20 mouse cellular contexts compared by ENCODE assay signal in the genomic region with DNA sequence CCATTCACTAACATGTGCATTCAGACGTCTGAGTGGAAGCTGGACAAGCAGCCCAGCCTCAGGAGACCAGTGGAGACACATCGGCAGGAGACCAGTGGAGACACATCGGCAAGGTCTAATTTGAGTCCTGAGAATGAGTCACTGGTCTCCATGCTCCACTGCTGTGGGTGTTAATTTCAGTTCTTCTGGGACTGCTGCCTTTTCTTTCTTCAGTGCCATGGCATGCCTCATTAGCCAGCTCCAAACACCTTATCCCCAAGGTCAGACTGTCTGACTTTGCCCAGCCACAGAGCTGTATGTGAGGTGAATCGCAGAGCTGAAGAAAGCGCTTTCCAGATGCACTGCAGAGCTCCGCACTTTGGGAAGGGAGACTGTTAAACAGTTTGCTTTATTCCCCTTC.
A peak's percentile ranks its signal among the peaks of the same experiment; 100 is the strongest.
DNase-seq lines count a peak whose midpoint lies in the region; ATAC-seq and TF ChIP-seq lines count a peak whose summit lies in the region.
"Had no signal": no experiment of that assay in that cellular context is flagged by ENCODE, and none has a peak within 500 bp of the region (broad histone marks: within the 10 kb centered on the region; RNA-seq: fewer than 3 reads in every experiment).

No protein-coding gene starts in this region.

- H3K4me3 ChIP-seq in layer of hippocampus, adult 2 months: no peak overlapping the region
- no peak overlapping the region for H3K4me3 ChIP-seq in hindbrain, embryonic 16.5 days (ENCODE audit: low read length)
- H3K4me3 ChIP-seq in midbrain, embryonic 11.5 days (ENCODE audit: low read depth, low read length): no peak overlapping the region
- H3K4me3 ChIP-seq: embryonic facial prominence, embryonic 13.5 days; heart, adult 2 months; limb, embryonic 13.5 days had no signal

- H3K27ac ChIP-seq in layer of hippocampus, adult 2 months: peak overlapping the region; percentile 65
- H3K27ac ChIP-seq in hindbrain, embryonic 16.5 days (ENCODE audit: low read depth, low read length): 0 out of 2 replicates have a peak overlapping the region, but pooled peaks have one; percentile 39
- no peak overlapping the region for H3K27ac ChIP-seq in midbrain, embryonic 11.5 days (ENCODE audit: low read depth, low read length)
- H3K27ac ChIP-seq: embryonic facial prominence, embryonic 13.5 days; heart, adult 2 months; limb, embryonic 13.5 days; liver, embryonic 14.5 days had no signal

- no peaks in the 10 kb centered on the region for H3K36me3 ChIP-seq in hindbrain, embryonic 16.5 days (ENCODE audit: control insufficient read depth, insufficient read depth, low read length)
- H3K36me3 ChIP-seq in midbrain, embryonic 11.5 days (ENCODE audit: control insufficient read depth, insufficient read depth, low read length): no peaks in the 10 kb centered on the region
- H3K36me3 ChIP-seq: embryonic facial prominence, embryonic 13.5 days; G1E; limb, embryonic 13.5 days had no signal

- WGBS in hindbrain, embryonic 16.5 days: 70% methylated on average over 6 of the region's 6 CpGs
- whole genome bisulfite sequencing in midbrain, embryonic 11.5 days: 88% methylated on average over 6 of the region's 6 CpGs

- no peaks in the 10 kb centered on the region for H3K9me3 ChIP-seq in hindbrain, embryonic 16.5 days (ENCODE audit: control insufficient read depth, low read length)
- H3K9me3 ChIP-seq in midbrain, embryonic 11.5 days (ENCODE audit: control insufficient read depth, low read length): no peaks in the 10 kb centered on the region
- H3K9me3 ChIP-seq: embryonic facial prominence, embryonic 13.5 days; G1E; limb, embryonic 13.5 days had no signal

- H3K4me1 ChIP-seq in hindbrain, embryonic 16.5 days (ENCODE audit: control insufficient read depth, insufficient read depth, low read depth, low read length): peaks cover 5% of the 10 kb centered on the region
- no peaks in the 10 kb centered on the region for H3K4me1 ChIP-seq in midbrain, embryonic 11.5 days (ENCODE audit: control insufficient read depth, insufficient read depth, low read length)
- H3K4me1 ChIP-seq: embryonic facial prominence, embryonic 13.5 days had no signal

- H3K9ac ChIP-seq in hindbrain, embryonic 16.5 days (ENCODE audit: low read depth, low read length): no peak overlapping the region
- H3K9ac ChIP-seq in midbrain, embryonic 11.5 days (ENCODE audit: low read length): no peak overlapping the region
- H3K9ac ChIP-seq: embryonic facial prominence, embryonic 13.5 days; limb, embryonic 13.5 days; liver, embryonic 14.5 days had no signal

- H3K27me3 ChIP-seq in hindbrain, embryonic 16.5 days (replicated peaks; ENCODE audit: control insufficient read depth, insufficient read depth, low read length): no peaks in the 10 kb centered on the region
- no peaks in the 10 kb centered on the region for H3K27me3 ChIP-seq in midbrain, embryonic 11.5 days (ENCODE audit: control insufficient read depth, insufficient read depth, low read length)
- H3K27me3 ChIP-seq: embryonic facial prominence, embryonic 13.5 days; limb, embryonic 13.5 days had no signal

- no peak overlapping the region for H3K4me2 ChIP-seq in hindbrain, embryonic 16.5 days (ENCODE audit: low read length)
- no peak overlapping the region for H3K4me2 ChIP-seq in midbrain, embryonic 11.5 days
- H3K4me2 ChIP-seq: embryonic facial prominence, embryonic 13.5 days; limb, embryonic 13.5 days had no signal

- intact Hi-C loops in heart, postnatal 25 days (cut with DNase I): no loop called here

- peak; percentile 73 for ATAC-seq in frontal cortex, adult (ENCODE audit: low TSS enrichment)
- peak; percentile 22; the same call in 1 of the 2 replicates for ATAC-seq in hindbrain, embryonic 16.5 days
- ATAC-seq in midbrain, embryonic 11.5 days (ENCODE audit: low FRiP score): no peak
- ATAC-seq: CD4-positive, CD25-positive, alpha-beta regulatory T cell, adult 4 months; forebrain, embryonic 16.5 days; inflammation-experienced regulatory T-cells, adult 6 months had no signal

- DNase-seq in frontal cortex, postnatal 10 days (ENCODE audit: low spot score in 2 of 2): no peak
- DNase-seq in layer of hippocampus, adult 2 months (ENCODE audit: low spot score in 2 of 2): no peak
- DNase-seq in layer of hippocampus, postnatal 14 days (ENCODE audit: low spot score in 2 of 2): no peak
- peak; percentile 9 to 43 for DNase-seq in kidney, postnatal 25 days
- DNase-seq in heart, postnatal 25 days (ENCODE audit: low spot score): no peak
- no peak for DNase-seq in midbrain, embryonic 11.5 days (ENCODE audit: low spot score, missing footprints)
- DNase-seq: adrenal gland, adult 2 months; cerebellum, adult 8-10 months; gastrocnemius, postnatal 10 days; heart, adult 2 months; right cerebral cortex, postnatal 25 days had no signal

- no peak for TF ChIP-seq CTCF in layer of hippocampus, adult 2 months (conservative IDR thresholded peaks at IDR 0.05)

Comparison
In these comparisons a context has a peak if more than half of its experiments do, and no peak if none do; other contexts are left out.
1. DNase-seq: peak in kidney, postnatal 25 days (2 of 2); none in frontal cortex, postnatal 10 days (0 of 2), layer of hippocampus, adult 2 months (0 of 2), layer of hippocampus, postnatal 14 days (0 of 2), heart, postnatal 25 days (single experiment) and midbrain, embryonic 11.5 days (single experiment).